Mouse (Mus musculus) forebrain, embryonic 13.5 days (tissue): Measurements from ENCODE around the gene 9130213A22Rik. TPM values are rescaled to one million over a fixed set of nuclear protein-coding genes. Genes with fewer than 3 reads are reported as not detected.

Experiments
- ATAC-seq: fragments of 200-750 bp; cut with Nextera tagmentation; 2 replicates; pipeline ENCODE4 v1.8.0; 2017
- H3K27ac ChIP-seq: fragments of 300-500 bp; sonication (generic); 2 replicates; pipeline ENCODE4 v1.5.1; 2015; ENCODE audit warnings: inconsistent platforms, mild to moderate bottlenecking, moderate library complexity
- H3K27me3 ChIP-seq: fragments of 300-500 bp; sonication (generic); 2 replicates; pipeline ENCODE4 v1.6.1; 2015; ENCODE audit warnings: mild to moderate bottlenecking, inconsistent platforms
- H3K36me3 ChIP-seq: fragments of 300-500 bp; sonication (generic); 2 replicates; pipeline ENCODE4 v1.6.1; 2015; ENCODE audit warnings: mild to moderate bottlenecking, inconsistent platforms; ENCODE audit not compliant: poor library complexity, severe bottlenecking
- H3K4me1 ChIP-seq: fragments of 300-500 bp; sonication (generic); 2 replicates; pipeline ENCODE4 v1.6.1; 2015; ENCODE audit warnings: inconsistent platforms
- H3K4me2 ChIP-seq: fragments of 300-500 bp; sonication (generic); 2 replicates; pipeline ENCODE4 v1.6.1; 2015; ENCODE audit warnings: inconsistent platforms, mild to moderate bottlenecking, moderate library complexity
- H3K4me3 ChIP-seq: fragments of 300-500 bp; sonication (generic); 2 replicates; pipeline ENCODE4 v1.5.1; 2015; ENCODE audit warnings: mild to moderate bottlenecking, inconsistent platforms
- H3K9ac ChIP-seq: fragments of 300-500 bp; sonication (generic); 2 replicates; pipeline ENCODE4 v1.6.1; 2015; ENCODE audit warnings: mild to moderate bottlenecking, inconsistent platforms
- H3K9me3 ChIP-seq: fragments of 300-500 bp; sonication (generic); replicated peaks from 2 replicates; pipeline ENCODE4 v1.6.1; 2016; ENCODE audit warnings: inconsistent platforms
- WGBS: fragments of 180-500 bp; shearing (Covaris S2); methylation state at CpG from one replicate; pipeline ENCODE4 v1.1.7; 2015; 5-methylcytosine and 5-hydroxymethylcytosine counted together
- polyA plus RNA-seq: library from polyadenylated mRNA; unstranded; fragments of >200 nt; fragmentation: Nextera tagmentation; extraction: Ambion mirVana; gene quantifications from 2 replicates; pipeline ENCODE4 v1.2.1, GENCODE M21; 2015

9130213A22Rik gene
- 0.21 and 0.34 TPM in 2 replicates for polyA plus RNA-seq

GRCm38 (mm10) chr11:69122336-69122951, at the start of gene 9130213A22Rik:
TSS of gene 9130213A22Rik (minus strand) at chr11:69122589.
- peak within 1 kb of the TSS; percentile 71 for H3K4me2 ChIP-seq
- peak within 1 kb of the TSS; percentile 57 for H3K27ac ChIP-seq
- no peaks in the 10 kb centered on the region for H3K9me3 ChIP-seq
- peak; percentile 66 for ATAC-seq
- H3K9ac ChIP-seq: peak within 1 kb of the TSS; percentile 79
- no peaks in the 10 kb centered on the region for H3K36me3 ChIP-seq
- peak within 1 kb of the TSS; percentile 75 for H3K4me3 ChIP-seq
- peaks cover 50% of the 10 kb centered on the region for H3K4me1 ChIP-seq
- 1% methylated on average over 63 of the region's 66 CpGs for WGBS
- H3K27me3 ChIP-seq: peaks cover 19% of the 10 kb centered on the region

GRCm38 (mm10) chr11:69171626-69172025, 49.2 kb upstream of the 9130213A22Rik start:
- no peaks in the 10 kb centered on the region for H3K4me1 ChIP-seq
- no peak for ATAC-seq
- H3K27me3 ChIP-seq: no peaks in the 10 kb centered on the region
- no peak overlapping the region for H3K4me3 ChIP-seq
- H3K9me3 ChIP-seq: no peaks in the 10 kb centered on the region
- H3K4me2 ChIP-seq: no peak overlapping the region
- no peak overlapping the region for H3K9ac ChIP-seq
- WGBS: 28% methylated on average over 7 of the region's 7 CpGs
- no peaks in the 10 kb centered on the region for H3K36me3 ChIP-seq
- no peak overlapping the region for H3K27ac ChIP-seq

GRCm38 (mm10) chr11:69169313-69169712, 46.9 kb upstream of the 9130213A22Rik start:
- WGBS: 91% methylated on average over 12 of the region's 12 CpGs
- H3K9me3 ChIP-seq: no peaks in the 10 kb centered on the region
- H3K27ac ChIP-seq: no peak overlapping the region
- H3K9ac ChIP-seq: no peak overlapping the region
- H3K27me3 ChIP-seq: peaks cover 1% of the 10 kb centered on the region; the same call in 1 of the 2 replicates
- no peaks in the 10 kb centered on the region for H3K4me1 ChIP-seq
- H3K4me2 ChIP-seq: no peak overlapping the region
- ATAC-seq: no peak
- no peaks in the 10 kb centered on the region for H3K36me3 ChIP-seq
- H3K4me3 ChIP-seq: no peak overlapping the region

GRCm38 (mm10) chr11:69156800-69157199, 34.4 kb upstream of the 9130213A22Rik start, which contains the start of gene Alox12b:
TSS of gene Alox12b (plus strand) at chr11:69156989.
- peak within 1 kb of the TSS; percentile 19 for H3K4me3 ChIP-seq
- no peaks in the 10 kb centered on the region for H3K9me3 ChIP-seq
- peak within 1 kb of the TSS; percentile 2; the same call in 1 of the 2 replicates for H3K9ac ChIP-seq
- H3K36me3 ChIP-seq: no peaks in the 10 kb centered on the region
- H3K27me3 ChIP-seq: peaks cover 40% of the 10 kb centered on the region
- WGBS: 3% methylated on average over 18 of the region's 18 CpGs
- H3K27ac ChIP-seq: no peak within 1 kb of the TSS
- peaks cover 10% of the 10 kb centered on the region; the same call in 1 of the 2 replicates for H3K4me1 ChIP-seq
- ATAC-seq: peak; percentile 48; the same call in 1 of the 2 replicates
- peak within 1 kb of the TSS; percentile 45 for H3K4me2 ChIP-seq

- no peak overlapping the region for H3K9ac ChIP-seq
- no peaks in the 10 kb centered on the region for H3K9me3 ChIP-seq
- ATAC-seq: no peak
- H3K4me1 ChIP-seq: peaks cover 15% of the 10 kb centered on the region; the same call in 1 of the 2 replicates
- no peaks in the 10 kb centered on the region for H3K36me3 ChIP-seq
- WGBS: 65% methylated on average over 1 of the region's 1 CpGs
- H3K27me3 ChIP-seq: peaks cover 47% of the 10 kb centered on the region
- no peak overlapping the region for H3K4me3 ChIP-seq
- no peak overlapping the region for H3K4me2 ChIP-seq
- H3K27ac ChIP-seq: no peak overlapping the region
Observed at GRCm38 (mm10) chr11:69155351-69155750, 33.0 kb upstream of the 9130213A22Rik start.

GRCm38 (mm10) chr11:69153831-69154230, 31.4 kb upstream of the 9130213A22Rik start:
- ATAC-seq: no peak
- H3K9me3 ChIP-seq: no peaks in the 10 kb centered on the region
- H3K36me3 ChIP-seq: no peaks in the 10 kb centered on the region
- no peak overlapping the region for H3K4me3 ChIP-seq
- H3K4me1 ChIP-seq: peaks cover 15% of the 10 kb centered on the region; the same call in 1 of the 2 replicates
- H3K9ac ChIP-seq: no peak overlapping the region
- WGBS: 84% methylated on average over 8 of the region's 8 CpGs
- no peak overlapping the region for H3K4me2 ChIP-seq
- peaks cover 42% of the 10 kb centered on the region for H3K27me3 ChIP-seq
- H3K27ac ChIP-seq: no peak overlapping the region

GRCm38 (mm10) chr11:69151004-69151403, 28.6 kb upstream of the 9130213A22Rik start:
- Histone ChIP-seq H3K27me3 (peaks cover 15% of the 10 kb centered on the region), H3K4me3 (no peak overlapping the region), H3K9me3 (no peaks in the 10 kb centered on the region), H3K36me3 (no peaks in the 10 kb centered on the region), H3K4me2 (peak overlapping the region; percentile 39), H3K9ac (no peak overlapping the region), H3K27ac (no peak overlapping the region), H3K4me1 (peaks cover 5% of the 10 kb centered on the region; the same call in 1 of the 2 replicates)
- no peak for ATAC-seq
- WGBS: 75% methylated on average over 6 of the region's 6 CpGs

- H3K4me1 ChIP-seq: peaks cover 5% of the 10 kb centered on the region; the same call in 1 of the 2 replicates
- WGBS: 7% methylated on average over 7 of the region's 7 CpGs
- no peaks in the 10 kb centered on the region for H3K36me3 ChIP-seq
- H3K27ac ChIP-seq: no peak overlapping the region
- H3K4me2 ChIP-seq: peak overlapping the region; percentile 39
- no peak overlapping the region for H3K9ac ChIP-seq
- no peak for ATAC-seq
- H3K27me3 ChIP-seq: peaks cover 15% of the 10 kb centered on the region
- no peak overlapping the region for H3K4me3 ChIP-seq
- H3K9me3 ChIP-seq: no peaks in the 10 kb centered on the region
Observed at GRCm38 (mm10) chr11:69150444-69150843, 28.1 kb upstream of the 9130213A22Rik start.

GRCm38 (mm10) chr11:69149728-69150127, 27.3 kb upstream of the 9130213A22Rik start:
- Histone ChIP-seq H3K4me2 (no peak overlapping the region), H3K9ac (no peak overlapping the region), H3K27me3 (peaks cover 13% of the 10 kb centered on the region), H3K4me1 (peaks cover 5% of the 10 kb centered on the region; the same call in 1 of the 2 replicates), H3K27ac (no peak overlapping the region), H3K36me3 (no peaks in the 10 kb centered on the region), H3K9me3 (no peaks in the 10 kb centered on the region), H3K4me3 (no peak overlapping the region)
- 83% methylated on average over 6 of the region's 6 CpGs for WGBS
- no peak for ATAC-seq

- H3K9ac ChIP-seq: no peak overlapping the region
- WGBS: 94% methylated on average over 5 of the region's 5 CpGs
- no peak overlapping the region for H3K4me2 ChIP-seq
- no peak overlapping the region for H3K27ac ChIP-seq
- peaks cover 11% of the 10 kb centered on the region for H3K27me3 ChIP-seq
- H3K36me3 ChIP-seq: no peaks in the 10 kb centered on the region
- no peaks in the 10 kb centered on the region for H3K9me3 ChIP-seq
- no peak for ATAC-seq
- H3K4me3 ChIP-seq: no peak overlapping the region
- H3K4me1 ChIP-seq: peaks cover 5% of the 10 kb centered on the region; the same call in 1 of the 2 replicates
Observed at GRCm38 (mm10) chr11:69148451-69148960, 26.1 kb upstream of the 9130213A22Rik start.

- H3K9me3 ChIP-seq: no peaks in the 10 kb centered on the region
- no peak overlapping the region for H3K9ac ChIP-seq
- ATAC-seq: no peak
- no peak overlapping the region for H3K4me2 ChIP-seq
- peaks cover 5% of the 10 kb centered on the region; the same call in 1 of the 2 replicates for H3K4me1 ChIP-seq
- 73% methylated on average over 7 of the region's 7 CpGs for WGBS
- peaks cover 11% of the 10 kb centered on the region for H3K27me3 ChIP-seq
- no peak overlapping the region for H3K4me3 ChIP-seq
- no peak overlapping the region for H3K27ac ChIP-seq
- H3K36me3 ChIP-seq: no peaks in the 10 kb centered on the region
Observed at GRCm38 (mm10) chr11:69147546-69147945, 25.2 kb upstream of the 9130213A22Rik start.

GRCm38 (mm10) chr11:69135361-69135760, 13.0 kb upstream of the 9130213A22Rik start:
- Histone ChIP-seq H3K9ac (no peak overlapping the region), H3K9me3 (no peaks in the 10 kb centered on the region), H3K36me3 (no peaks in the 10 kb centered on the region), H3K4me2 (no peak overlapping the region), H3K27ac (no peak overlapping the region), H3K4me1 (peaks cover 14% of the 10 kb centered on the region; the same call in 1 of the 2 replicates), H3K4me3 (no peak overlapping the region), H3K27me3 (no peaks in the 10 kb centered on the region; the same call in 1 of the 2 replicates)
- no peak for ATAC-seq
- WGBS: 88% methylated on average over 6 of the region's 6 CpGs
